Mouse (Mus musculus): Measurements from ENCODE around the gene Gbp2b. TPM values are rescaled to one million over a fixed set of nuclear protein-coding genes. Genes with fewer than 3 reads are reported as not detected.

Gene Gbp2b
- polyA plus RNA-seq (2012; rRNA removed) (not detected in 2 replicates), polyA plus RNA-seq (2014; fragmentation: Nextera tagmentation; extraction: Ambion mirVana) (not detected in 2 replicates)

DNA sequence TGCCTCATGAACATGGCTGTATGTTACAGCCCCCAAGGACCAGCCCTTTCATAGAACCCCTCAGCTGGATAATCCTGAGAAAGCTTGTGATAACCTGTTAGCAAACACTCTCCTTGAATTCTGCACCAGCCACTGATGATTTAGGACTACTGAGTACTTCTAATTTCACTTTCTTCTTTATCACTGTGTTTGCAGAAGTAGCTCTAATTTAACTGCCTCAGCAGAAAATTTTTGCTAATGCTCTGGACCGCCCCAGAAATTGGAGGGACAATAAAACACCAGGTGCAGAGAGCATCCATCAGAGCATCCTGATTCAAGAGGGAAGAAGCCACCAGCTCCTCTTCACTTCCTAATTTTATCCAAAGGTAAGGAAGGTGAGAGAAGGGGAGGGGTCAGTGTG lies at the start of gene Gbp2b:
Gene Gbp2b (plus strand): TSS at position 301 of the 400 bp plus-strand sequence.
- no peak within 1 kb of the TSS for H3K27ac ChIP-seq (replicated peaks; ENCODE audit: low read depth, low read length)
- ATAC-seq (ENCODE audit: low FRiP score, low read depth) = no peak
- no peak for DNase-seq (ENCODE audit: low spot score)
- no peaks in the 10 kb centered on the region for H3K36me3 ChIP-seq (ENCODE audit: control insufficient read depth, insufficient read depth, low read length)
- H3K27me3 ChIP-seq (ENCODE audit: control insufficient read depth, insufficient read depth, low read length) = no peaks in the 10 kb centered on the region
- no peak for TF ChIP-seq POLR2A (IDR thresholded peaks at IDR 0.05; ENCODE audit: borderline replicate concordance, extremely low read depth, insufficient read depth, insufficient read length)
- no peak within 1 kb of the TSS for H3K4me2 ChIP-seq (replicated peaks; ENCODE audit: low read depth, low read length, severe bottlenecking)
- H3K9me3 ChIP-seq (ENCODE audit: control insufficient read depth, low read length) = no peaks in the 10 kb centered on the region
- no peak within 1 kb of the TSS for H3K9ac ChIP-seq (ENCODE audit: low read depth, low read length, severe bottlenecking)
- 55% methylated on average over 1 of the region's 1 CpGs for WGBS
- H3K4me3 ChIP-seq (replicated peaks; ENCODE audit: low read length) = no peak within 1 kb of the TSS
- H3K4me1 ChIP-seq (ENCODE audit: control insufficient read depth, insufficient read depth, low read length) = no peaks in the 10 kb centered on the region

DNA sequence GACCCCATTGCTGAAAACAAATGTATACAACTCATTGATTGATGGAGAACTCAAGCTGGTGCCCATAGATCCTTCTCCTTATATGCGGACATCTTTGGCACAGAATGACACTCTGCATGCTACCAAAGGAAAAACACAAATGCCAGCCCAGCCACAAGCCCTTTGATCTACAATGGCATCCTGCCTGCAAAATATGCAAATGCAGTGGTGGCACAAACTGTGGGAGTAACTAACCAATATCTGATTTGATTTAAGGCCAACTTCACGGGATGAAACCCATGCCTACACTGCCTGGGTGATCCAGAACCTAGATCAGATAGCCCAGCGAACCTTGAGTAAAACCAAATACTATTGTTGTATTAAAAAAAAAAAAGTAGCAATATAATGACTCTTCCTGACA lies 48.0 kb upstream of the Gbp2b start:
- ATAC-seq (ENCODE audit: low FRiP score, low read depth) = no peak
- no peaks in the 10 kb centered on the region for H3K27me3 ChIP-seq (ENCODE audit: control insufficient read depth, insufficient read depth, low read length)
- H3K4me2 ChIP-seq (replicated peaks; ENCODE audit: low read depth, low read length, severe bottlenecking) = no peak overlapping the region

DNA sequence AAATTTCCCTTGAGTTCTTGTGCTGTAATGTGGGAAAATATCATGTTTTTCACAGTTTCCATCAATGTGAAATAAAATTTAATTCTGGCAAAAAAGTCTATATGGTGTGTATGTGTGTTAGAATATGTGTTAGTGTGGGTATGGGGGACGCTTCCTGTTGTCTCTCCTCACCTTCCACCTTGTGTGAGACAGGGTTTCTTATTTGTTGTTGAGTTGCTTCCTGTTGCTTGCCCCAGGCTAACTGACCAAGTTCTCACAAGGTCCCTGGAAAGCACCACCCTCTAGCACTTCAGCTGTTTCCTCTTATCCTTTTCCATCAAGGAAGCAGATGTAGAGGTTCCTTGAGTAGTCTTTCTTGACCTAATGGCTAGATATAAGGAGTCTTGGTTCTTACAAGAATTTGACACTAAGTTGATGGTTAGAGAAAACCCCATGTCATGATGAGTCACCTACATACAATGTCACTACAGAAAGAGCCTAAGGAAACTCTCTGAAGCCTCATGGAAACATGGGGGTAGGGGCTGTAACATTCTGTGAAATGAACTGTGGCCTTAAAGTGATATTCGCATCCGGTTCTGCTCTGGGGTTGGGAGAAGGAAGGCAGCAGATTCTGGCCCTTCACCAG lies 44.5 kb upstream of the Gbp2b start:
- Histone ChIP-seq H3K27me3 (ENCODE audit: control insufficient read depth, insufficient read depth, low read length) (no peaks in the 10 kb centered on the region), H3K4me3 (replicated peaks; ENCODE audit: low read length) (no peak overlapping the region), H3K9ac (ENCODE audit: low read depth, low read length, severe bottlenecking) (no peak overlapping the region), H3K4me2 (replicated peaks; ENCODE audit: low read depth, low read length, severe bottlenecking) (no peak overlapping the region), H3K27ac (replicated peaks; ENCODE audit: low read depth, low read length) (no peak overlapping the region), H3K9me3 (ENCODE audit: control insufficient read depth, low read length) (no peaks in the 10 kb centered on the region), H3K36me3 (ENCODE audit: control insufficient read depth, insufficient read depth, low read length) (no peaks in the 10 kb centered on the region), H3K4me1 (ENCODE audit: control insufficient read depth, insufficient read depth, low read length) (no peaks in the 10 kb centered on the region)
- no peak for ATAC-seq (ENCODE audit: low FRiP score, low read depth)
- no peak for DNase-seq (ENCODE audit: low spot score)
- no peak for TF ChIP-seq POLR2A (IDR thresholded peaks at IDR 0.05; ENCODE audit: borderline replicate concordance, extremely low read depth, insufficient read depth, insufficient read length)
- WGBS = 82% methylated on average over 3 of the region's 3 CpGs

More for the DNA sequence above, 48.0 kb upstream of the Gbp2b start:
- Histone ChIP-seq H3K36me3 (ENCODE audit: control insufficient read depth, insufficient read depth, low read length) (no peaks in the 10 kb centered on the region), H3K27ac (replicated peaks; ENCODE audit: low read depth, low read length) (no peak overlapping the region), H3K9ac (ENCODE audit: low read depth, low read length, severe bottlenecking) (no peak overlapping the region), H3K9me3 (ENCODE audit: control insufficient read depth, low read length) (no peaks in the 10 kb centered on the region), H3K4me3 (replicated peaks; ENCODE audit: low read length) (no peak overlapping the region), H3K4me1 (ENCODE audit: control insufficient read depth, insufficient read depth, low read length) (no peaks in the 10 kb centered on the region)
- DNase-seq (ENCODE audit: low spot score) = no peak
- TF ChIP-seq POLR2A (IDR thresholded peaks at IDR 0.05; ENCODE audit: borderline replicate concordance, extremely low read depth, insufficient read depth, insufficient read length) = no peak
- WGBS = 85% methylated on average over 3 of the region's 3 CpGs

DNA sequence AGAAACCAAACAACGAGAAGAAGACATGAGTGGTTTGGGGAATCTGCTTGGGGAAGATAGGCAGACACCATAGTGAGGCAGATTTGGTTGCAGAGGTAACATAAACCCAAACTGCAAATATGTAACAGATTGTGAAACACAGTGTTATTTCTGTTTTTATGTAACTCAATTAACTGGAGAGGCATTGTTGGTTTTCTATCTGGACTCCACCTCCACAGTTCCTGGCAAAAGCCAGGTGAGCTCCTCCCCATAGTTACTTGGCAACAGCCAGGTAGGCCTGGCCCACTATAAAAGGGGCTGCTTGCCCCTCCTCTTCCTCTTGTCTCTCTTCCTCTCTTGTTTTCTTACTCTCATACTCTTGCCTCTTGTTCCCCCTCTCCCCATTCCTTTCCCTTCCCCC lies 40.0 kb upstream of the Gbp2b start:
- ATAC-seq (ENCODE audit: low FRiP score, low read depth) (no peak), DNase-seq (ENCODE audit: low spot score) (no peak)
- Histone ChIP-seq H3K9me3 (ENCODE audit: control insufficient read depth, low read length) (no peaks in the 10 kb centered on the region), H3K4me1 (ENCODE audit: control insufficient read depth, insufficient read depth, low read length) (no peaks in the 10 kb centered on the region), H3K9ac (ENCODE audit: low read depth, low read length, severe bottlenecking) (no peak overlapping the region), H3K27me3 (ENCODE audit: control insufficient read depth, insufficient read depth, low read length) (no peaks in the 10 kb centered on the region), H3K27ac (replicated peaks; ENCODE audit: low read depth, low read length) (no peak overlapping the region), H3K36me3 (ENCODE audit: control insufficient read depth, insufficient read depth, low read length) (no peaks in the 10 kb centered on the region), H3K4me3 (replicated peaks; ENCODE audit: low read length) (no peak overlapping the region), H3K4me2 (replicated peaks; ENCODE audit: low read depth, low read length, severe bottlenecking) (no peak overlapping the region)
- 90% methylated on average over 1 of the region's 1 CpGs for WGBS
- TF ChIP-seq POLR2A (IDR thresholded peaks at IDR 0.05; ENCODE audit: borderline replicate concordance, extremely low read depth, insufficient read depth, insufficient read length) = no peak

DNA sequence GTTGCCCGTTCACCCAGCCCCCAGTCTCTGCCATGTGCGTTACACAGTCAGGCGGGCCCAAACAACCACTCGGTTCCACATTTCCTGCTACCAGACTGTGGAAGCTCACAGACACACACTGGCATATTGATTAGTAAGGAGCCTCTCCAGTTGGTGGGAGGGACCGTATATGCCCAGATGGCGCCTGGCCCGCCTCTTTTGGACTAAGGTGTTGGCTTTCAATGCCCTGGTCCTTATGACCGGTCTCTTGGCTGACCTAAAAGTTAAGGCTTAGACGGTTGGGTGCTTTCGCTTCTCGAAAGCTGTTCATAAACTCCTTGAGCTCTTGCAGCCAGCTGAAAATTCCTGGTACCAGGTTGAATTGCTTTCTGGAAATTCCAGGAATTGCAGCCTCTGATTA lies 39.0 kb upstream of the Gbp2b start:
- Histone ChIP-seq H3K27ac (replicated peaks; ENCODE audit: low read depth, low read length) (no peak overlapping the region), H3K36me3 (ENCODE audit: control insufficient read depth, insufficient read depth, low read length) (no peaks in the 10 kb centered on the region), H3K9ac (ENCODE audit: low read depth, low read length, severe bottlenecking) (no peak overlapping the region), H3K4me1 (ENCODE audit: control insufficient read depth, insufficient read depth, low read length) (no peaks in the 10 kb centered on the region), H3K9me3 (ENCODE audit: control insufficient read depth, low read length) (no peaks in the 10 kb centered on the region), H3K4me3 (replicated peaks; ENCODE audit: low read length) (no peak overlapping the region), H3K4me2 (replicated peaks; ENCODE audit: low read depth, low read length, severe bottlenecking) (no peak overlapping the region), H3K27me3 (ENCODE audit: control insufficient read depth, insufficient read depth, low read length) (no peaks in the 10 kb centered on the region)
- DNase-seq (ENCODE audit: low spot score) = no peak
- no peak for TF ChIP-seq POLR2A (IDR thresholded peaks at IDR 0.05; ENCODE audit: borderline replicate concordance, extremely low read depth, insufficient read depth, insufficient read length)
- WGBS = 85% methylated on average over 11 of the region's 11 CpGs
- no peak for ATAC-seq (ENCODE audit: low FRiP score, low read depth)

All from limb, embryonic 14.5 days (tissue).